Mouse (Mus musculus): Measurements from ENCODE around the gene Atxn7l1.
A peak's percentile ranks its signal among the peaks of the same experiment; 100 is the strongest.

The Atxn7l1 gene

DNA sequence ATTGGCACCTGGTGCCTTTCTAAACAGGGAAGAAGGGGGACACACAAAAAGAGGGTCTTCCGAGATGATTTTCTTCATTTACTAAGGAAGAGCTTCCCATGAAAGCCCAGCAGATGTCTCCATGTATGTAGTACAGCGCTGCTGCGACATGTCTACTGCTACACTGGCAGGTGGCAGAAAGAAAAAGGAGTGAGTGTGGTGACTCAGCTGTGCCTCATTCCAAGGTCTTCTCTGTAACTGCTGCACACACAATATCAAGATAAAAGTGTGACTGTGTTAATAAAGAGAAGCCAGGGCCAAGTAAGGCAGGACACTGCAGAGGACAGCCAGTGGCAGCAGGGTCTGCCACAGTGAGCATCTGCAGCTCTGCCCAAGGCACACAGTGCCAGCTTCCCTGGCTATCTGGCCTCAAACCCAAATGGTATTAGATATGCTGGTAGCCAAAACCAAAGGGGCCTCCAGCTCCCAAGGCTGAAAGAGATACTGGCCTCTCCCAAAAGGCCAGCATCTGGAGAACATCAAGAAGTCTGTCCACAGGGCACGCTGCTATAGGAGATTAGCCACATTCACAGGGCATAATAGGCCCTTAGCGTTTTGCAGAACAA, 212.5 kb downstream of the Atxn7l1 start:
- DNase-seq (ENCODE audit: inconsistent ontology term), result no peak

DNA sequence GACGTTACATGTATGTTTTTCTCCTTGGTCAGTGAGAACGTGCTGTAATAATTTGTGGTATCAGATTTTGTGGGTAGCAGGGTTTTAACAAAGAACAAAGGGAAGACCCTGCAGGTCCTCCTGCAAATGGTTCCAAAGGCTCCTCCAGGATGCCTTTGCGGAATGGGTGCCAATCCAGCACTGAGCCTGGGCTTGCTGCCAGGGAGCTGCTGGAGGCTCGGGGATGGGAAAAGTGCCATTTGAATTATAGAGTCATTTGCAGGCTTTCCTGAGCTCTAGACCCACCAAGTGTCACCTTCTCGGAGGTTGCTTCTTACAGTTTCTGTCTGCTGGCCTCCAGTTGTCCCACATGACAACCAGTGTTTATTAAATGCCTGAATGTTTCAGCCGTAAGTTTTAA, 213.2 kb downstream of the Atxn7l1 start:
- peak; percentile 64 for DNase-seq (ENCODE audit: inconsistent ontology term)

DNA sequence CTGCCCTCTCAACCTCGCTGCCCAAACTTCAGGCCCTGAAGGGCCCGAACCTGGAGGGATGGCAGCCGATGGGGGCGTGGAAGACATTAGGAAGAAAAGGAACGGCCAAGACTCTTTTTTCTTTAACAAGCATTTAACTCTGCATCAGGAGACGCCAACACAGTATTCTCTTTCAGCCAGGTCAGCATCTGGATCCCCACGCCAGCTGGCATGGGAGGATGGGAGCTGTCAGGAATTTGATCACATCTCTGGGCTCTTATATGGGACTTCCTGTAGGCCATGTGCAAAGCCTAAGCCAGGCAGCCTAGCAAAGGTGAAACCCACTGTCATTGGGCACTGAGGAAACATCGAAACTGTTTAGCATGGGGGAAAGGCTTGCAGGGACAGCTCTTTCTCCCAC, 217.0 kb downstream of the Atxn7l1 start:
- DNase-seq (ENCODE audit: inconsistent ontology term), result no peak

DNA sequence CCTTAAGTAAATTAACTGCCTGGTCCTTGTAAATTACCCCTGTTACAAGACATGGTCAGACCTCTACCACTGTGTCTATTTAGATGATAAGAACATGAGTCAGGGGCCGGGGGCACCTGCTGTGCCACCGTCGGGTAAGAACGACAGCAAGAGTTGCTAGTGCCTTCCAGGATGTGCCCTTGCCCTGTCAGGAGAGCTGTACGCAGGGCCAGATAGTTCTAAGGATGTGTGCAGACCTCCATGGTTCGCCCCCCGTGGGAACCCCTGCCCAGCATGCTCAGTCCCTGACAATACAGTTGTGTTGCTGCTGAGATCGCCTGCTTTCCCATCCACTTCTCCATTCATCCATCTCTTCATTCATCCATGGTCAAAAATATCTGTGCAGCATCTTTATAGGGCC, 217.6 kb downstream of the Atxn7l1 start:
- DNase-seq (ENCODE audit: inconsistent ontology term), result no peak

DNA sequence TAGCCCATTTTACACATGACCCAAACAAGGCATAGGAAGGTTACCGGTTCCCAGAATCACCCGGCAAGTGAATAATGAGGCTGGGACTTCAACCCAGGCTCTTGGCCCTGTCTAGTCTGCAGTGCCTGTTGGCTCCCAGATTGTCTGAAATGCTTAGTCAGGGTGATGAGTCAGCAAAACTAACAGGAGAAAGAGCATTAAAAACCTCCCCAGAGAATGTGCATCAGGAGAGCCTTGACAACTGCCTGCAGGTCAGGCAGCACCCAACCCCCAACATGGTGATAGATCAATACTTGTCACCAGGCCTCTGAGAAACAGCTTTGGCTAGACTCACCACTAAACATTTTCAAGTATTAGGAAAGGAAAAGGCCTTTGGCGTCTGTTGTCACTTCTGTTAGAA, 222.1 kb downstream of the Atxn7l1 start:
- DNase-seq (ENCODE audit: inconsistent ontology term), result no peak

DNA sequence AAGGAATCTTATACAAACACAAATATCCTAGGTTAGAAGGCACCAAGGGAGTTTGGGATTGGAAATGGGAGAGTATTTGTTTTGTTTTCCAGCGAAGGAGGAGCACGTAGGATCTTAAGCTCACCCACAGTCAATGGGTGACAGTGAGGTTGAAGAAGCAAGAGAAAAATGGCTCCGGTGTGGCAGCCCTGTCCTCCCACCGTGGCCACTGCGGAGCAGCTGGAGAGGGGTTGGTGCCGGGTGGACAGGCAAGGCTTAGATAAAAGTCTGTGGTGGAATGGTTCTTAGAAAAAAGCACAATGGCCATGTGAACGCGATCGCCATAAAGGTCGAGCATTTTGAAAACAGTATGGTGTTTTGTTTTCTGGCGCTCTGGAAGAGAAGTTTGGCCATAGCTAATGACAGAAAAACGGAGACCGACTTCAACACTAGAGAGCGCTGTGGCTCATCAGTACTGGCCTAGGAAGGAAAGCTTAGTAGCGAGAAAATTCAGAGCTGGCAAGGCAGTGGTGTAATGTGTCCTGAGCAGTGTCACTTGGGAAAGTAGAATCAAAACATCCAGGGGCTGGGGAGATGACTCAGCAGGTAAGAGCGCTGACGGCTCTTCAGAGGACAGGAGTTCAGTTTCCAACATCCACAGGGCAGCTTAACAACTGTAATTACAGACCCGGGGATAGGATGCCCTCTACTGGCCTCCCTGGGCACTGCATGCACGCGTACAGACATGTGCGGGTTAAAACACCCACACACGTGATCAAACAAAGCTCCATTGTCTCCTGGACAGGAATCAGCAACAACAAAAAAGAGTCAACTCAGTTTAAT, 232.3 kb downstream of the Atxn7l1 start:
- peak; percentile 92 for DNase-seq (ENCODE audit: inconsistent ontology term)

DNA sequence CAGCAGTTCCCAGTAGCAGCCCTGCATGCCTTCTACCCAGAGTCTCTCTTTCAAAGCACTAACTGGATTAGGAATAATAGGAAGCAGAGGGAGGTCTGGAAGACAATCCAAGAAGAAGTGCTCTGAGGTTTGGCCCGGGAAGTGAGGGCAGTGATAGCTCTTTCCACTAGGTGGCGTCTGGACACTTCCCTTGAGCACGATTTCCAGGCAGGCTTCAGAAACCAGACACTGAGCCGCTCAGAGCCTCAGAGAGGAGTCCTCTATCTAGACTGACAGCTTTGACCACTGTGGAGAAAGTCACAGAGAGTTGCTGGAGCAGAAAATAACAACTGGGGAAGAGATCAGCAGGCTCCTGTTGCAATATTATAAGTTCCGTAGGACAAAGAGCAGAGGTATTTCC, 241.3 kb downstream of the Atxn7l1 start:
- peak; percentile 87 for DNase-seq (ENCODE audit: inconsistent ontology term)

DNA sequence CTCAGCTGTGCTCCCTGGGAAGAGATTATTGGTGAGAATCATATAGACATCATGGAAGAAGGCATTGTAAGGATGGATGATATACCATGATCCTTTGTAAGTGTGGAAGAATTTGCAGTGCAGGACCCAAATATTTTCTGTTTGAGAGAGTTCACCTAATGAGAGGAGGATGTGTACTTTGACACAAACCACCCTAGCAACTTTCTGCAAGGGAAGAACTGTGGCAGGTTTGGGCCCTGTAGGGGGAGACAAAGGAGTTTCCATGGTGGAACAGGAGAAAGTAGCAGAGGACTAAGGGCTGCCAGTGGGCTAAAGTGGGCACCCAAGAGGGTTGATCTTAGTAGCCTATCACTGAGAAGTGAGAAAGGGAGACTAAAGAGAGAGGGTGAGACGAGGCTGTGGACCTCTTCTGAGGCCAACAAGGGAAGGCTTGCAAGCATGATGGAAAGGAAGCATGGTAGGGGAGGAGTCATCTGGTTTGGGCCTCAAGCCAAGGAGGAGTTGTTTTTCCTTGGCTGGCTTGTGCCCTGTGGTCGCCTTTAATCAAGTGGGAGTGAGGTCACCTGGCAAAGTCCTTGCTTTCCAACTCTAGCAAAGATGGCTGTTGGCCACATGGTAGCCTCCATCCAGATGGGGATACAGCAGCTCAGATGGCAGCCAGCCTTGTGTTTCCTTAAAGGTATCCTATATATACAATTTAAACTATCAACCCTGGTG, 243.5 kb downstream of the Atxn7l1 start:
- DNase-seq (ENCODE audit: inconsistent ontology term), result no peak

DNA sequence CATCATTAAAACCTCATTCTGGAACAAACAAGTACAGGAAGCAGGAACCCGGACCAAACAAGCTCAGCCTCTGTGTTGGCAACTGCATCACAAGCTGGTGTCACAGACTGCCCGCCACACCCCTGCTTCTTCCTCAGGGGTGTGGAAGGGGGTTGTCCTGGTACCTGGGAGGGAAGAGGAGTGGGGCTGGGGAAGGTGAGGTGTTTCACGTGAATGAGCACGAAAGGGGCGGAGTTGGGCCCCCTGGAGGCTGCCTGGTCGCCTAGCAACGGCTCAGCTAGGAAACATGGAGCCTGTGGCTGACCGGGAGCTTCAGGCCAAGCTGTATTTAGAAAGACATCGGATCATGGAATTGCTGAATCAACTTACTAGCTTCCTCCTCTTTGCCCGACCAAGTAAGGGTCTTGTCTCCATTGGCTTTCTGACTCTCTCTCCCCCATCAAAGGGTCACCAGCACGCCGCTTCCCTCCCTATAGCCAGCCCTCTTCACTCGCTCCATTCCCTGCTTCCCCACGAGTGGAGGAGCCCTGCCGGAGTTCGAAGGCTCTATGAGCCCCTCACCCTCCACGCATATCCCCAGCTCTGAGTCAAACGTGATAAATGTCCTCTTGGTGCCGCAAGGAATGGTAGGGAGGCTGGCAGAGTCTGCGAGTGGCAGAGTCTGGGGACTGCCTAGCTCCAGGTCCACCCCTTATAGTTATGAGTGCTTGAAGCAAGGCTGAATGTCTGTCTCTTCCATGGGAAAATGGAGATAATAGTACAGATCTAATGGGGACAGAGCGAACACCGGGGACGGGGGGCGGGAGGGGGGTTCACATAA, 247.5 kb downstream of the Atxn7l1 start, which contains the start of gene Efcab10:
Gene Efcab10 (plus strand): TSS at position 51 of the 820 bp plus-strand sequence.
- peak; percentile 10 for DNase-seq (ENCODE audit: inconsistent ontology term)

DNA sequence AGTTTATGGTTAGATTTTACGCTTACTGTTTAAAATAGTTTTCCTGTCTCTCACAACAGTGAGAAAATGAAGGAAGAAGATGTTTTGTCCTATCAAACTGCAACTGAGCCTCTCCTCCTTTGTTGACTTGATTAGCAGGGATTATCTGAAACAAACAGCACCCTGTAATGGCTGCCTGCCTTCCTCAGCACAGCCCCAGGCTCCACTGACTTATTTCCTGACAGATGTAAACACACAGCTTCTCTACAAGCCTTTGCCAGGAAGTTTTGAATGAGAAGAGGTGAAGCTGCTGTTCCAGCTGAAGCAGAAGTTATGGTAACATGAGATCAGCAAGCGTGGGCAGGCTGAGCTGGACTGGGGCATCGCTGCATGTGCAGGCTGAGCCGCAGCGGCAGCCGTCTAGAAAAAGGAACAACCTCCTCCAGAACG, 255.8 kb downstream of the Atxn7l1 start:
- no peak for DNase-seq (ENCODE audit: inconsistent ontology term)

DNA sequence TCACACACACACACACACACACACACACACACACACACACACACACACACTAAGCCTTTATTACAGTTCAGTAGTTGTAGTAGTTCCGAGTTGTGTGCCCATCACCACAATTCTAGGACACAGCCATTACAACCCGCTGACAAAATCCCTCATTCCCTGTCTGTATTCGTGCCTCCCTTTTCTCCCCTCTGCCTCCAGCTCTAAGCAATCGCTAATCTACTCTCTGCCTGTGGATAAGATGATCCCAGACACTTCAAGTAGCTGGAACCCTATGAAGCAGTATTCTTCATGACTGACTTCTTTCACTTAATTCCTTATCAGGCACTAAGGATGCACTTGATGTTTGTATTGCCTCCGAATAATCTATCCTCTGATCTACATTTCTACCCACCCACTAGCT, 257.5 kb downstream of the Atxn7l1 start:
- DNase-seq (ENCODE audit: inconsistent ontology term), result no peak

DNA sequence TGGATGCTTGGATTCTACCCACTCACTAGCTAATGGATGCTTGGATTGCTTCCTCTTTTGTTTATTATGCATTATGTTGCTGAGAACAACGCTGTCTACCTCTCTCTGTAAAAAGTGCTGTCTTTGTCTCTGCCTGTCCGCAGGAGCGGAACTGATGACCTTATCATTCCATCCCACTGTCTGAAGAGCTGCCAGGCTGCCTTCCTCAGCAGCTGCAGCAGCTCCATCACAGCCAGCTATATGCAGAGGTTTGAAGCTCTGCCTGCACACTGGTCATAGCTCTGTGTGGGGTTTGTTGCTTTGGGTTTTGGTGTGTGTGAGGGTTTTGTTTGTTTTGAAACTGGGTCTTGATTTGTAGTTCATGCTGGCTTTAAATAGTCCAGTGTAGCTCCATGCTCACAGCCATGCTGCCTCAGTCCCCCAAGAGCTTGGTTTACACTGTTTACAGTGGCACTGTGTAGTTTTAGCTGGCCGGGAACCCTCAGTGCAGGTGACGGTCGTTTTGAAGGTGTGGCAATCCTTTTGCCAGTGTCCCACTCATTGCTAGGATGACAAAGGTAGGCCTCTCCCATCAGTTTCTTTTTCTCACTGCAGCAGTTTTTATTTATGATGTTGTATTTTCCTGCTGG, 258.0 kb downstream of the Atxn7l1 start:
- peak; percentile 23 for DNase-seq (ENCODE audit: inconsistent ontology term)

DNA sequence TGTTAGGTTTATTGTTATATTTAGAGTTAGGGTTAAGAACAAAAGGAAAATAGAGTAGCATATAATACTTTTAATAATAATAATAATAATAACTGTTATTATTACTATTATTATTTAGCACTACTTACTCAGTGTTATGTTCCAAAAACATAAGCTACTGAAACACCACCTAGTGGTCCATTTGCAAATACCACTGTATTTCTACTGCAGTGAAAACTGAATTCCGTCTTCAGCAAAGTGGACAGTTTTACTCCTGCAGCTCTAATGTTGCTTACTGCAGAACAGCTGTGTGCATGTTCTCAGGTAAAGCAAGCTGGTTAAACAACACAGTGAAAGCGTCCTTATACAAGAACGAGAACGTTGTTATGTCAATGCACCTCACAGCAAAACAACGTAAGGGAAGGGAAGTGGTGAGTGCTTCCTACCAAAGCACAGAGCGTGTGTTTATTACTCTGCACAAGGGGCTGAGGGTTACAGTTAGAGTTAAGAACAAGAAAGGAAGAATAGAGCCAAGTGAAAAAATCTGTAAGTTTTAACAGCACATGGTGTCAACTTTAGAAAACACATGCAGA, 264.2 kb downstream of the Atxn7l1 start:
- DNase-seq (ENCODE audit: inconsistent ontology term), result no peak

Data from Muller cell, postnatal 12 days (primary cell).